Mouse (Mus musculus) common myeloid progenitor, adult 5-6 weeks (primary cell): Measurements from ENCODE around the gene Cdh12. TPM values are rescaled to one million over a fixed set of nuclear protein-coding genes. Genes with fewer than 3 reads are reported as not detected.
A peak's percentile ranks its signal among the peaks of the same experiment; 100 is the strongest.
"Not testable (repeated sequence)": the region's sequence is repeated elsewhere in the genome, so short reads cannot be mapped to it uniquely, and the experiment has no call there.

ENCODE experiments used
- ATAC-seq: replicated peaks from 2 replicates; pipeline ENCODE4 v1.8.0; 2016; ENCODE audit warnings: low read depth, mild to moderate bottlenecking, moderate TSS enrichment, inconsistent platforms; ENCODE audit not compliant: poor library complexity, severe bottlenecking
- total RNA-seq: library from RNA; stranded (forward); fragments of 200-1000, 187-1606 nt; gene quantifications from 2 replicates; pipeline ENCODE4 v1.2.3, GENCODE M21; 2017

Gene Cdh12
- total RNA-seq, 1 experiment from 2014 or later, result not detected

DNA sequence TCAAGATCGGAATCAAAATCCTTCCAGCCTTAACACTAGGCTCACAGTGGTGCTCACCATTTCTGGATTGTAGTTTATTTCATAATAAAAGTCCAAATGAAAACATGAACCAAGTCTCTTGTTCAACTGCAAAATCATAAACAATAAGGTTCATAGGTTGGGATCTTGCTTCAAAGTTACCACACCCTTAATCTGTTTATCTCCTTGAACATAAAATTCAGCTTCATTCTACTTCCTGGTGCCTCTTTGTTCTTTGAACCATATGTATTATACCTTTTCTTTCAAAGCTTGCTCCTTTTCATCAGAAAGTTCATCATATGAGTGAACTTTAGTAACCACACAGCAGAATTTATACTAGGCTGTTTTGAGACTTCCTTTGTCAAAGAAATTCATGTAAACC, 614.6 kb downstream of the Cdh12 start:
- ATAC-seq, result no peak

DNA sequence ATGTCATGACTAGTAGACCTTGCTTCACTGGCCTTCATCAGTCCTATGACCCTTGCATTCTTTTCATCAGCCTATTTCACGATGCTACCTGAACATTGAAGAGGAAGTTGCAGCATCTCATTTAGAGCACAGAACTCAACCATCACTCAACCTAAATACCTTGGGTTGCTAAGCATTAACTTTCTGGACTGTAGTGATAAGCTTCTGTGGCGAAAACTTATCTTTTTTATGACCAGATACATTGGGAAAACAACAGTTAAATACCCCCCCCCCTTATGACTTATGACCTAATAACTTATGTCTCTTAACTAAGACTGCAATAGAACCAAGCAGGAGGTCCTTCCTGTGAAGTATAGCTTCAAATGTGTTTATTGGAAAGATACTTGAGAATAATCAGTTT, 620.2 kb downstream of the Cdh12 start:
- no peak for ATAC-seq

DNA sequence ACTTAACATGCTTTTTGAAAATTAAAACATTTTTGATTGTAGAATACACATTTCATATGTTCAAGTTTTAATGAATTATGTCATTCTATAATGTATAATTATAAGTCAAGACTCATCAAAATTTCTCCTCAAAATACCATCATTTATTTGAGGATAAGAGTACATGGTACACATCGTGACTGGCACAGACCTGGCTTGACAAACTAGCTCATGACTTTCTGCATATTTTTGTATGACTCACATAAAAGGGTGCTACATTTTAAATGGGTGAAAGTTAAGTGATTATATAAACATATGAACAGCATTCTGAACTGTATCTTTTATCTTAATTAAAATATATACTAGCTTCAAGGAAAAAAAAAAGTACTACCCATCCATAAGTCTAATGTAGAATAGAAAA, 643.8 kb downstream of the Cdh12 start:
- ATAC-seq, result no peak

DNA sequence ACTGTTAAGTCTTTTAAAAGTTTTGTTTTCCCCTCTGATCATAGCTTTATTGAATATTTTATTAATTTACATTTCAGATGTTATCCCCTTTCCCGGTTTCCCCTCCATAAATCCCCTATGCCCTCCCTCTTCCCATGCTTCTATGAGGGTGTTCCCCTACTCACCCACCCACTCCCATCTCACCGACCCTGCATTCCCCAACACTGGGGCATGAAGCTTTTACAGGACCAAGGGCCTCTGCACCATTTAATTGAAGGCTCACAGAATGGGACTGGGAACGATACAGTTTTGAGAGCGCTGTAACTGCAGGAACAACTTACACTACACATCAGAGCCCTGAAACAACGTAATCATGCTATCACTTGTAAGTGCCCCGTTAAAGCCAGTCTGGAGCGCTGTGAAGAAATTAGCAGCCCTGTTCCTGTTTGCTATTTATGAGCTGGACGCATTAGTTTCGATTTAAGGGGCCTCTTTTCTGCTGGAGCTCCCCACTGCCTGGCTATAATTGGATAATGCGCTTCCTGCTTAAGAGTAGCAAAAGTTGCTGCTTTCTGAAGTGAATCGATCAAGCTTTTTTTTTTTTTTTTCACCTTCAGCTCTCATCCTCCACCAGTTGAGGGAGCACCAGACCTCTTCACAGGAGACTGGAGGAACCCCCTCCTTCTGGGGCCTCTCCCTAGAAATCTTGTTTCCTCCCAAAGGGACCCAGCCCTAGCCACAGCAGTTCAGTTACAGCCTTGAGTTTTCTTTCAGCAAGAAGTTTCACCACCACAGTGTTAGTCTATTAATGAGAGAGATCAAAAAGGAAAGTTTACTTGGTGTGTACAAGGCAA, 660.2 kb downstream of the Cdh12 start:
- ATAC-seq, result no peak

DNA sequence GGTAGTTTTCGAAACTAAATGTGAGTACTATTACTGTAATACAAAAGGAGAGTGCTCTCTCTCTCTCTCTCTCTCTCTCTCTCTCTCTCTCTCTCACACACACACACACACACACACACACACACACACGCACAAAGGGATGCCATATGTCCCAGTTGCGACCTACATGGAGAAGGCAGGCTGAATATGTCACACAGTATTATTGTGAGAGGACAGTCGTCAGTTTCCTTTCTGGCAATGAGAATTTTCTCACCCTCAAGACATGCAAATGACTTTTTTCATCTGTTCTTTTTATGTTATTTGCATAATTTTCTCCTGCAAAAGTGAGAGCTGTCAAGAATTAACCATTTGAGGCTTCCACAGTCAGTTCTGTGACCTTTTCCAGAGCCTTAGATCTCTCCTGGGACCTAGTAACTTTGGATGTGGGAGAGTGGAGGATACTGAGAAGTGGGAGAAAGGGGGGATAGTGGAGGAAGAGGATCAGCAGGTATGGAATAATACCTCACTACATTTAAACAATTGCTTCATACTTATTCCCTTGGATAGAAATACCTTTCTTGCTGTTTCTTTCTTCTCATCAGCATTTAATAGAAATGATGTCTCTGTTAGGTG, 660.9 kb downstream of the Cdh12 start:
- ATAC-seq, result no peak

DNA sequence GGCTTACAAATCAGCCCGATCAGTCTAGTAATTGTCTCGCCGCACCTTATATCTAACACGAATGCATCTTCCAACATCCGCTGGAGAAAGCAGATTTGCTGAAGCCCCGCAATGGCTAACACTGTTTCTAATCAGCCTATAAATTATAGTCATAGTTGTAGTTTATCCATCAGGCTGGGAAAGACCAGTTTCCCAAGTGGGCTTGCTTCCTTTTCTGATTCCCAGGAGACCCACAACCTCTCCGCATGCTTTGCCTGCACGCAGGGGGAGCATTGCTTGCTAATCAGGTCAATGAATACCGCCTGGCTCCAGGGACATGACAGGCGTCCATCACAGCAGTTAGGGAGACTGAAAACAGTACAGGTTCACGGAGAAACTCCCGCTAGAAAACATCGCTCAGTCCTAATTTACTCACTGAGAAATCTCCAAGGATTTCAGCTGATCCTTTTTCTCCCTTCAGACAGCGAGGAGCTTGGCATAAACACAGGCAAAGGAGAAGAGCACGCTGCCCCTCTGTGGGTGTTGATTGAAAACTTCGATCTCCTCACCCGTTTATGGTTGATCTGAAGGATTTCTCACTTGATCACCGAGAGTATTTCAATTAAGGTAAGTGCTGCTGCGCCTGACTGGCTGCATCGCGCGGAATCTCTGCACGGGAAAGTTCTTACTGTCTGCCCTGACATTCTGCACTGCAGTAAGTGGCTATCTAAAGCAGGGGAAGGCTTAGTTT, 662.0 kb downstream of the Cdh12 start:
- no peak for ATAC-seq

DNA sequence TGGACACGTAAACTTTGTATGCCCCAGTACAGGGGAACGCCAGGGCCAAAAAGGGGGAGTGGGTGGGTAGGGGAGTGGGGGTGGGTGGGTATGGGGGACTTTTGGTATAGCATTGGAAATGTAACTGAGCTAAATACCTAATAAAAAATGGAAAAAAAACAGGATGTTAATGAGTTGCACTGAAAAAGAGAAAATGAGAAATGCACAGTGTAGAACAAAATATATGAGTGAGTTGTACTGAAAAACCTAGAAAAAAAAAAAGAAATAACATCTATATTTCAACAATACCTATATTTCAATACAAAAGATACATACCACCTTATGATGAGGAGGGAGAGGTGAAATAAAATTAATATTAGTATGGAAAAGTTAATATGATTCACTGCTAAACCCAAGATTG, 665.7 kb downstream of the Cdh12 start:
- ATAC-seq, result 0 out of 2 replicates have a peak, but pooled peaks have one; percentile 71

DNA sequence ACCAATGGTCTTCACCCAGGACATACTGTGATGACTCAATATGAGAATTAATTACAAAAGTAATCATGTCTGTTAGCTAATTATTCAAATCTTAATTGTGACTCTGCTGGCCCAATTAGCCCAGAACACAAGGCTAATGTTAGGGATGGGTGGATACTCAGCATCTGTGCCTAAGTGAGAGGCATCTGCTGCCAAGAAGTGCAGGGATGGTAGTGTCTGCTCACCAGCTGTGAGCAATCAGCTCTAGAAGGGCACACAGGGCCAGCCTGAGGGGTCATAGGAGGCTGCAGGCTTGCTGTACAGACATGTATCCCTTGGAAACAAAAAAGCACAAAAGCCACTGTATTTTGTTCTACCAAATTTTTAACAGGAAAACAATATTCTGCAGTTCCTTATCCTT, 681.6 kb downstream of the Cdh12 start:
- ATAC-seq, result no peak

DNA sequence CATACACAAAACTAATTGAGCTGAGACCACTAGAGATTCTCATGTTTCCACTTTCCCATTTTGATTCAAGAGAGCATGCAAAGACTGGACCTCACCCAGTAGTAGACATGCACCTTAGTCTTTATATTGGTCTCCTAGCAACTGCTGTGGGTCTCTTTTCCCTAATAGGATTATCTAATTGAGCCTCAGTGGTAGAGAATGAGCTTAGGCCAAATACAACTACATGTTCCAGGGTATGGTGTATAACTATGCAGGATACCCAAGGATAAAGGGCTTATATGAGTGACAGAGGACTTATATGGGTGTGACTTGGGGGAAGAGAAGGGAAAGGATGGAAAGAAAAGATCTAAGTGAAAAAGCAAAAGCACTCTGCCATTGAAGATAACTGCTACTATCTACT, 683.9 kb downstream of the Cdh12 start:
- ATAC-seq, result no peak

DNA sequence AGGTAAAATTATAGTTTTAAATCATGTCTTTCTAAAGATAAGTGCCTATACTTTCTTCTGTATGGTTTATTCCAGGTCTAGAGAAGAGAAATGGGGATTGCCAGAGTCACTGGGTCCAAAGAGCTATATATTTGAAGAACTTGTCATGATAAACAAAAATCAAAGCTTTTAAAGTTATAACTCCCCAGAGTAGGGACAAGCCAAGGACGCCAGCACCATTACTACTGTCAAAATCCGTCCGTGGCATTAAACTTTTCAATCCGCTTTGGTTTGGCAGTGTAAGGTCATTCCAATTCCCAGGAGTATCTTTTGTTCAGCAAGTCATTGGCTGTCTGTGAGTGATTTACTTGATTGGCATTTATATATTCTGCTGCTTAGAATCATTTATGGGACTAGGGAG, 697.8 kb downstream of the Cdh12 start:
- no peak for ATAC-seq

DNA sequence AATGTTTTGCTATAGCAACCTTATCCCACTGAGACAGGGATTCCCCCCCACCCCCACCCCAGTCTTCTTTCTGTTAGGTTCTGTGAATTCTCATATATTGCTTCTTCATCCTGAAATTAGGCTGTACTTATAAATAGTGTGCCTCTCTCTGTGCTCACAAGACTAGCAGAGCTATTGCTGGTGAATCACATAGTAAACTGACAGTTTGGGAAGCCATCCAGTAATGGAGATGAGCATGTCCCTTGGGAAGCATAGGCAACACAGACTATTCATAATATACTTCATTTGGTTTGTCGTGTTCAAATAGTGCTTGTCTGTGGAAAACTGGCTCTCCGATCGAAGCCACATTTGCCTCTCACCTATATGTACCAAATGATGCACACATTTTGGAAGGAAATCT, 704.5 kb downstream of the Cdh12 start:
- no peak for ATAC-seq

DNA sequence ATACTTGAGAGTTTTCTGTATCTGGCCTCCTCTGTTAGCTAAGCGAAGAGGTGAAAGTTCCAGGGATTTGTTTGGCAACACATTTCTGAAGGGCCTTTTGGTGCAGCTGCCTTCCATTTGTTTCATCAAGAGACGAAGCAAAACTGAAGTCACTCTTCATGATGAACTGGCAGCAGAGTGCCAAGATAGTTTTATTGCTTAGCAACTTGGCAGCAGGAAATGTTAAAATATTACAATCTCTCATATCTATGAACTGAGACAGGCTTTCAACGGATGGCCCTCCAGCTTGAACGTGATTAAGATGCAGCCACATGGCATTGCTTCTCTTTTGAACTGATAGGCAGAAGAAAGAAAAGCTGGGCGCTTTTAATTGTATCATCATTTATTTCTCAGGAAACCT, 730.7 kb downstream of the Cdh12 start:
- no peak for ATAC-seq

DNA sequence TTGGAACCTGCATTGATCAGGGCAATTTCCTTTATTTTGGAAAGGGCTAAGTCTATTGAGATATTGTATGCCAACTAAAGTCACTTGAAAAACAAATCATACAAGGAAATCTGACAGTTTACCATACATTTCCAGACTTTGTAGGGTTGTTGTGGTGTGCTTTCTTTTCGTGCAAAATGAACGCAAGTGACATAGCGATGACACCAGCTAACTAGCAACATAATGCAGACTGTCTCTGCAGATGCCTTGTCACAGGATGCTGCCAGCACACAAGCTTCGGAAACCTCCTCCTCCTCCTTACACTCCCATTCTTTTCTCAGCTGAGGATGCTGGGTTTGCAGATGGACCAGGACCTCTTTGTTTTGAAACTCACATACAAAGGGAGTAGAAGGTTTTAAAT, 731.1 kb downstream of the Cdh12 start:
- no peak for ATAC-seq

DNA sequence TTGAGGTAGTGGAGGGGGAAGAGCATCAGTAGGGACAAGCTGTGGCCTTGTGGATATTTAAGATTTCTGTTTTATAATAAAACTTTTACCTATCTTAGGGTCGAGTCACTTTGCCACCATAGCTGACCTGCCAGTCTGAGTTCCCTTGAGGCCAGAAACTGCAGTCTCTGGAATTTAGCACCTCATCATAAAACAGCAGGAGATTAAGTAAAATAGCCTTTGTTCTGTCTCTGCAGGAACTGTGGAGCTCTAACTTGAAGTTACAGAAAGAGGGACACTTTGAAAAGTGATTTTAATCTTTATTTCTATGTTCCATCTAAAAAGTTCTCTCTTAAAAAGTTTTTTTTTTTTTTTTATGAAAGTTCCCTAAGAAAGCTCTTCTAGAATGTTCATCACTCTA, 736.7 kb downstream of the Cdh12 start:
- no peak for ATAC-seq

DNA sequence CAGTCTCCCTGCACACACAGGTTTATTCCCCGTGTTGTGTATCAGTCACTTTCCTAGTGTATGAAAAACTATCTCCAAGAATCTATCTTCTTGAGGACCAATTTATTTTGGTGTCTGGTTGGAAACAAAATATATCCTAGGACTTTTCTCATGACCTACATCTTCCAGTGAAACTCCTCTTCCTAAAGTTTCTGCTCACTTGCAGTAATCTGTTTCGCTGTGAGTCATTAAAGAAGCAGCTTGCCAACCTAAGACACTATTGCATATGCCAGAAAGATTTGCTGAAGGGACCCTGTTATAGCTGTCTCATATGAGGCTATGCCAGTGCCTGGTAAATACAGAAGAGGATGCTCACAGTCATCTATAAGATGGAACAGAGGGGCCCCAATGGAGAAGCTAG, 761.0 kb downstream of the Cdh12 start:
- not testable (repeated sequence) for ATAC-seq

DNA sequence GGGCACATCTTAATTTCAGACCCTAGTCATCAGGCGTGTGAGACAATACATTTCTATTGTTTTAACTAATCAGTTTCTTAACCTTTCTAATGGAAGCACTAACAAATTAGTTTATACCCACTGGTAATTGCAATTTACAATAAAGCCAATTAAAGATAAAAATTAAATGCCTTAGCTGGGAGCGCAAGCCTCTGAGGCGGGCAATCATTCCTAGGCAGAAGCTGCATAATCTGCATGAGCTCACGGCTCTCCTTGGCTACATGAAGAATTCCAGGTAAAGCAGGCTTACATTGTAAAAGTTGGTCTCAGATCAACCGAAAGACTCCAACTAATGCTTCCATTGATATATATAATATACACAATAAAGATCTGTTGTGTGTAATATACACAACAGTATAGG, 773.9 kb downstream of the Cdh12 start:
- ATAC-seq, result no peak

DNA sequence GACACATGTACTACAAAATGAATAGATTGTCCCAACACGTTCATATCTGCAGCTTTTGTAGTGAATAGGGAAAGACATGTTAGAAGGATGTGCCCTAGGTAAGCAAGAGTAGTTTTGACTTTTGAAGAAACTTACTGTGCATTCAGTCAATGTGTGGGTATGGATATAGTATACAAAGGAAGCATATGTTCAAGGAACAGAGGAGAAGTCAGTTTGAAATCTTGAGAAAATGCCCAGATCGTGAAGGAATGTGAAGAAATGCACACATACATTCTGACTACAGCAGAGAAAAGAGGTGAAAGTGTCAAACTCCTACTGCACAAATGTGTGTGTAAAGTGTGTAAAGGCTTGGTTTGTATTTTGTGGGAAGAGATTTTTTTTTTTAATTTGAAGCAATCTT, 812.3 kb downstream of the Cdh12 start:
- ATAC-seq, result no peak

DNA sequence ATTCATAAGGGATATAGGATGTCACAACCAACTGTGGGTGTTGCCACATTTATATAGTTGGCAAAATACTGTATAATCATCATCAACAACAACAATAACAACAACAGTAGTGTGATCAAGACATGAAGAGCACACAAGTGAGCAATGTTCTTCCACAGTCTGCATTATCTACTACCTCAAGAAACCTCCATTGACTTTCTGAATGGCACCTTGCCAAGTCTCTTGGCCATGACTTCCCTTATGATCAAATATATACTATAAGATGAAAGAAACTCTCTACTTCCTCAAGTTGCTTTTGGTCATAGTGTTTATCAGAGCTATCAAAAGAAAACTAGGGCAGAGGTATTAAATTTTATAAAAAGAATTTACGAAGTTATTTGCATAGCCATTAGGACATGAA, 820.8 kb downstream of the Cdh12 start:
- ATAC-seq, result no peak

DNA sequence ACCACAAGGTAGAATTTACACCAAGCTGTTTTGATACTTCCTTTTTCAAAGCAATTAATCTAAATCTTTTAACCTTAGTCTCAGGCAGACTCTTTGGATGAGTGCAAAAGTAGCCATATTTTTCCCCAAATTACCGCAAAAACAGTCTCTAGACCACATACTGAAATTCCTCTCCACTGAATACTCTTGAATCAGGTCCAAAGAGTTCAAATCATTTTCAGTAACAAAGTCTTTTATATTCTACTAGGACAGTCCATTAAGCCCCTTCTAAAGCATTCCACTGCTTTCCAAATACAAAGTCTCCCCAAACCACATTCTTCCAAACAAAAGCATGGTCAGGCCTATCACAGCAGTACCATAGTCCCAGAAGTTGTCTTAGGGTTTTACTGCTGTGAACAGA, 848.0 kb downstream of the Cdh12 start:
- ATAC-seq, result no peak

DNA sequence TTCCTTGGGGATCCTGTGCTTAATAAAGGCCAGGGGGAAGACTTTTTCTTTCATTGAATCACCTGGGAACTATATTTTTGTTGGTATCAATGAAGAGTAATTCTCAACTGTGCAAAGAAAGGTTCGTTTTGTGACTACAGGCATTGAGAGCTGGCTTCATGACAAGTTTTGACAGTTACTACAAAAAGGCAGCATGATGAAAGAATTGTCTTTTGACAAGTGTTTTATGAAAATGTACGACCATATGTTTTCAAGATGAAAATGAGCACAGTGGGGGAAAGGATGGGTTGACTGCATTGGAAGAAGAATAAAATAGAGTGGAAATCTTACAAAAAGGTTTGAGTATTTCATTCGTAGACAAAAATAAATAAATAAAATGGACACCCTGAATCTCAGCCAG, 866.4 kb downstream of the Cdh12 start:
- no peak for ATAC-seq

DNA sequence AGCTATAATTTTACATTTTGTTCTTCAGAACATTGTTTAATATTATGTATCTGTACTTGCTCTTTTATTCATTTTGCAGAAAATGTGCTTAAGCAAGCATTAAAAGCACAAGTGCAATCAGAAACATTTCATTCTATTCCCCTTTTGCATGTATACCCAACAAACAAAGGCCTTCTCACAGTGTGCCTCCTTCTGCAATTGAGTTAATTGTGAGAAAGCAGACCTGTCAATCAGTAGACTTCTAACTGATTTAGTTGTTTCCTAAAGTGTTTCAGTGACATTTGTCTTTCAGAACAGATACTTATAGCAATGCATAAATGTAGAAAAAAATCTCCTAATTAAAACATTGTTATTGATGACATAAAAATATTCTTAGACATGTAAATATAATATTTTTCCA, 894.8 kb downstream of the Cdh12 start:
- ATAC-seq, result no peak
